Mouse (Mus musculus) liver, embryonic 15.5 days (tissue): ENCODE data around the gene H2-K1. TPM values are rescaled to one million over a fixed set of nuclear protein-coding genes. Genes with fewer than 3 reads are reported as not detected.
A peak's percentile ranks its signal among the peaks of the same experiment; 100 is the strongest.

Experiments
- ATAC-seq: fragments of 200-750 bp; cut with Nextera tagmentation; 2 replicates; pipeline ENCODE4 v1.8.0; 2017; ENCODE audit warnings: moderate number of reproducible peaks, mild to moderate bottlenecking, moderate library complexity; ENCODE audit not compliant: insufficient read depth
- H3K27ac ChIP-seq: fragments of 300-500 bp; sonication (generic); replicated peaks from 2 replicates; pipeline ENCODE4 v1.5.1; 2015; ENCODE audit warnings: mild to moderate bottlenecking, inconsistent platforms
- H3K27me3 ChIP-seq: fragments of 300-500 bp; sonication (generic); 2 replicates; pipeline ENCODE4 v1.6.1; 2015; ENCODE audit warnings: mild to moderate bottlenecking, inconsistent platforms
- H3K36me3 ChIP-seq: fragments of 300-500 bp; sonication (generic); replicated peaks from 2 replicates; pipeline ENCODE4 v1.6.1; 2015; ENCODE audit warnings: moderate library complexity, mild to moderate bottlenecking, inconsistent platforms
- H3K4me1 ChIP-seq: fragments of 300-500 bp; sonication (generic); replicated peaks from 2 replicates; pipeline ENCODE4 v1.6.1; 2015; ENCODE audit warnings: inconsistent platforms
- H3K4me2 ChIP-seq: fragments of 300-500 bp; sonication (generic); 2 replicates; pipeline ENCODE4 v1.6.1; 2015; ENCODE audit warnings: moderate library complexity, mild to moderate bottlenecking, inconsistent platforms
- H3K4me3 ChIP-seq: fragments of 300-500 bp; sonication (generic); replicated peaks from 2 replicates; pipeline ENCODE4 v1.5.1; 2015; ENCODE audit warnings: mild to moderate bottlenecking, inconsistent platforms
- H3K9ac ChIP-seq: fragments of 300-500 bp; sonication (generic); 2 replicates; pipeline ENCODE4 v1.6.1; 2015; ENCODE audit warnings: moderate library complexity, mild to moderate bottlenecking, inconsistent platforms
- H3K9me3 ChIP-seq: fragments of 300-500 bp; sonication (generic); replicated peaks from 2 replicates; pipeline ENCODE4 v1.6.1; 2016; ENCODE audit warnings: inconsistent platforms
- WGBS: fragments of 180-500 bp; shearing (Covaris S2); methylation state at CpG from one replicate; pipeline ENCODE4 v1.1.7; 2015; ENCODE audit warnings: mixed read lengths; ENCODE audit not compliant: insufficient replicate concordance; 5-methylcytosine and 5-hydroxymethylcytosine counted together
- polyA plus RNA-seq: library from polyadenylated mRNA; unstranded; fragments of >200 nt; fragmentation: Nextera tagmentation; extraction: Ambion mirVana; gene quantifications from 2 replicates; pipeline ENCODE4 v1.2.1, GENCODE M21; 2015

H2-K1 gene
- polyA plus RNA-seq: 123 and 165 TPM in 2 replicates

DNA sequence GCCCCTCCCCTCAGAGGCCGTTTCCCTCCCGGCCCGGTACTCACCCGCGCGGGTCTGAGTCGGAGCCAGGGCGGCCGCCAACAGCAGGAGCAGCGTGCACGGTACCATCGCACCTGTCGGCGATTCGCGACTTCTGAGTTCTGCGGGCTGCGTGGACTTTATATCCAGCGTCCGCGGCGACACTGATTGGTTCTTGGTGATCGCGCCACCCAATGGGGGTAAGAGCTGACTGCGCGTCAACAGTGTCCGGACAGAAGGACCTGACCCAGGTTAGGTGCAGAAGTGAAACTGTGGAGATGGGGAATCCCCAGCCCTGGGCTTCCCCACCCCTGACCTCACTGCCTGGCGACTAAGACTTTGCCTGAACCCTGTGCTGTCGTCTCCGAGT is at the start of gene H2-K1:
Gene H2-K1, minus strand, starts transcription at position 198 of the 388 bp plus-strand sequence.
- H3K4me3 ChIP-seq: peak within 1 kb of the TSS; percentile 67
- peaks cover 32% of the 10 kb centered on the region for H3K27me3 ChIP-seq
- no peaks in the 10 kb centered on the region for H3K9me3 ChIP-seq
- peaks cover 19% of the 10 kb centered on the region for H3K4me1 ChIP-seq
- peak; percentile 86 for ATAC-seq
- peak within 1 kb of the TSS; percentile 97 for H3K4me2 ChIP-seq
- peaks cover 11% of the 10 kb centered on the region for H3K36me3 ChIP-seq
- peak within 1 kb of the TSS; percentile 59 for H3K9ac ChIP-seq
- under 1% methylated on average over 30 of the region's 30 CpGs for WGBS
- H3K27ac ChIP-seq: peak within 1 kb of the TSS; percentile 41; the same call in 1 of the 2 replicates

DNA sequence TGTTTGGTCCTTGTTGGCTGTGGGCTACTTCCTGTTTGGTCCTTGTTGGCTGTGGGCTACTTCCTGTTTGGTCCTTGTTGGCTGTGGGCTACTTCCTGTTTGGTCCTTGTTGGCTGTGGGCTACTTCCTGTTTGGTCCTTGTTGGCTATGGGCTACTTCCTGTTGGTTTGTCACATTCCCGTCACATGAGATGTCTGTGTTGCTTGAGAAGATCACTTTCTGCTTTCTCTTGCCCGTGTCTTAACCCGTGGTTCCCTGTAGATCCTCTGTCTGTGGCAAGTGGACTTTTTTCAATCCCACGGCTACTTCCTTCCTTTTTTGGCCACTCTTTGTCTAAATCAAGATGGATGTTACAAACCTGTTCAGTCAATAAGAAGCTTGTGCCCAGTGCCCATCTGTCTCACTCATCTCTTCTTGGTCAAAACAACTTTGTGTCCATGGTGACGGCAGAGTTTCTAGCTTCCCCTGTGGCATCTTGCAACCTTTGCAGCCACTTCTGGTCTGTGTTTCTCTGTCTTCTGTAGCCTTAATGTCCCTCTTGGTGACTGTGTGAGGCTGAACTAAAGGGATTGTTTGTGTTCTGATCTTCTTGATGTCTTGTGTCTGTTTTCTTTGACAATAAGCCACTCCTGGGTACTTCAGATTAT is 47.4 kb upstream of the H2-K1 start:
- WGBS: 45% methylated on average over 5 of the region's 5 CpGs
- H3K27ac ChIP-seq: no peak overlapping the region

DNA sequence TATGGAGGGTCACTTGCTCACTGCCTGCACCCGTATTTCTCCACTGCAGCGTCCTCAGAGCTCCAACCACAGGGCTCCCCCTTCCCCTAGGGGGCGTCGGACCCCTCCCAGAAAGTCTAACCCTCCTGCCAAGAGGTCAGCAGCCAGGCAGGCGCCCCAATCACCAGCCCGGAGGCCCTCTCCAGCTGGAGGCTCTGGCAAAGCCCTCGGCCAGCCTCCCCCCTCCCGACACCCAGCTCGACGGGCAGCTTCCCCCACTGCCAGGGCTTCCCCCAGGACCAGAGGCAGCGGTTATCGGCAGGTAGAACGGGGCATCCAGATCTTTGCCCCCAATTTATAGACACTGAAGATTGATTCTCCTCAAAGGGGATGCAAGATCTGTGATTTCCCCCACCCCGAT is 45.8 kb upstream of the H2-K1 start:
- Histone ChIP-seq H3K4me1 (no peaks in the 10 kb centered on the region), H3K9me3 (no peaks in the 10 kb centered on the region), H3K4me3 (no peak overlapping the region), H3K36me3 (no peaks in the 10 kb centered on the region), H3K27ac (no peak overlapping the region), H3K27me3 (peaks cover 17% of the 10 kb centered on the region; the same call in 1 of the 2 replicates), H3K4me2 (no peak overlapping the region), H3K9ac (no peak overlapping the region)
- ATAC-seq: no peak
- WGBS: 71% methylated on average over 14 of the region's 14 CpGs

More for the DNA sequence above, 47.4 kb upstream of the H2-K1 start:
- ATAC-seq: no peak
- H3K4me1 ChIP-seq: no peaks in the 10 kb centered on the region
- no peaks in the 10 kb centered on the region for H3K9me3 ChIP-seq
- no peak overlapping the region for H3K4me2 ChIP-seq
- peaks cover 1% of the 10 kb centered on the region; the same call in 1 of the 2 replicates for H3K27me3 ChIP-seq
- no peak overlapping the region for H3K9ac ChIP-seq
- H3K4me3 ChIP-seq: no peak overlapping the region
- H3K36me3 ChIP-seq: no peaks in the 10 kb centered on the region

DNA sequence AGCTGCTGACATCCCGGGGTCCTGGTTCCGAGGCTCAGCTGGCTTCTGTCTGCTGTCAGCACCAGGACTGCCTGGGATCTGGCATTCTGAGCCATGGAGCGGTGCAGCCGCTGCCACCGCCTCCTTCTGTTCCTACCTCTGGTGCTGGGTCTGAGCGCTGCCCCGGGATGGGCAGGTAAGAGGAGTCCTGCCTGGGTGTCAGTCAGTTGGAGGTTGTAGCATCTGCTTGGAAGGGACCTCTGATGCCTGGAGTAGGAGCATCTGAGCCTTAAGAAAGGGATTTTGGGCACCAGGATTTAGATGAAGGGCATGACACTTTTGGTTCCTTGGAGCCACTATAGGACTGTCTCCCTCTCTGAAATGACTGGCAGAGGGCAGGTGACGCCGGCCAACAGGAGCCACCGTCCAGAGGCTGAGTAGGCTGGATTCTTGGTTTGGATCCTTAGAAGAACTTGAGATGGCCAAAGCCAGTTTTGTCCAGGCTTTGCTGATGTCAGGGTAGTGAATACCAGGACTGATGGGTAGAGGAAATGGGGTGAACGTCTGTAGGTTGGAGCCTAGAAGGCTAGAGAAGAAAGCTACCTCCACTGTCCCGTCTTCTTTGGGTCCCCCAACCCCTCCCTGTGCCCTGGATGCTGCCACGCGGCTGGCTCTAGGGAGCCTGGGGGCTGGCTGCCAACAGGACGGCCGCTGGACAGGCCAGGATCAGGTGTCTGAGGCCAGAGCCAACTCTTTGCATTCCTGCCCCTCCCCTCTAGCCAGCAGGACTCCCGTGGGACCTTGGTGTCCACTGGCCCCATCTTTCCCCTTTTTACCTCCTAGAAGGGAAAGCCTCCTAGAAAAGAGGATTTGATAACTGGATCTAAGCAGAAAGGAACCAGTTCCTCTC is 39.7 kb upstream of the H2-K1 start:
- H3K4me3 ChIP-seq: no peak overlapping the region
- H3K4me1 ChIP-seq: peaks cover 17% of the 10 kb centered on the region
- WGBS: 35% methylated on average over 17 of the region's 17 CpGs
- no peak for ATAC-seq
- no peak overlapping the region for H3K9ac ChIP-seq
- no peak overlapping the region for H3K27ac ChIP-seq
- peaks cover 48% of the 10 kb centered on the region for H3K27me3 ChIP-seq
- peaks cover 27% of the 10 kb centered on the region for H3K36me3 ChIP-seq
- no peak overlapping the region for H3K4me2 ChIP-seq
- H3K9me3 ChIP-seq: no peaks in the 10 kb centered on the region

DNA sequence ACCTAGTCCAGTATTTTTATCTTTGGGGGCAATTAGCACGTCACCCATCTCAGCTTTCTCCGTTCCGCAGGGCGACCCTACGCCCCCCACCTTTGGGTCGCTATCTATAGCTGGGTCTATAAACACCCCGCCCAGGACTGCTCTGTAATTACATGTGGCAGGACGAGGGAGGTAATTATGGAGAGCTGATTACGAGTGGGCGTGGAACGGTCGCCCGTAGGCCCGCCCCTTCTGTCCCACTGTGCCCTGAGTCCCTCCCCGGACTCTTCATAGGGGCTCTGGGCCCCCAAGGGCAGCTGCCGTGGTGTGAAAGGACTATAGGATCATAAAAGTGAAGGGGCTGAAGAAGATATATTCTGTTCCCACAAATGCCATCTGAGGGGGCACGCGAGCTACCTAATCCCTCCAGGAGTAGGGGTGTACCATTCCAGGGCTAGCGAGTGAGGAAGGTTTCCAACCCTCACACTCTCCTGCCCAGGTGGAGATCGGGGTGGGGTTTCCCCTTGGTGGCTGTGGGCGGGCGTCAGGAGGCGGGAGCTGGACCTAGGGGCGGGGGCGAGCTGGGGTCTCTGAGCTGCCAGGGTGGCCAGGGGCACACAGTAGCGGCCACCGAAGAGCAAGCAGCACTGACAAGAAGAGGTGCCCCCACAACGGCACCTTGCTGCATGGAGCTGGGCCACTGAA is 38.9 kb upstream of the H2-K1 start, which contains the start of gene Col11a2:
Gene Col11a2, plus strand, starts transcription at position 560 of the 684 bp plus-strand sequence.
- Histone ChIP-seq H3K27ac (no peak within 1 kb of the TSS), H3K27me3 (peaks cover 48% of the 10 kb centered on the region), H3K36me3 (peaks cover 33% of the 10 kb centered on the region), H3K4me2 (peak within 1 kb of the TSS; percentile 37), H3K9ac (no peak within 1 kb of the TSS), H3K4me3 (no peak within 1 kb of the TSS), H3K9me3 (no peaks in the 10 kb centered on the region), H3K4me1 (peaks cover 18% of the 10 kb centered on the region)
- 11% methylated on average over 28 of the region's 28 CpGs for WGBS
- ATAC-seq: no peak

DNA sequence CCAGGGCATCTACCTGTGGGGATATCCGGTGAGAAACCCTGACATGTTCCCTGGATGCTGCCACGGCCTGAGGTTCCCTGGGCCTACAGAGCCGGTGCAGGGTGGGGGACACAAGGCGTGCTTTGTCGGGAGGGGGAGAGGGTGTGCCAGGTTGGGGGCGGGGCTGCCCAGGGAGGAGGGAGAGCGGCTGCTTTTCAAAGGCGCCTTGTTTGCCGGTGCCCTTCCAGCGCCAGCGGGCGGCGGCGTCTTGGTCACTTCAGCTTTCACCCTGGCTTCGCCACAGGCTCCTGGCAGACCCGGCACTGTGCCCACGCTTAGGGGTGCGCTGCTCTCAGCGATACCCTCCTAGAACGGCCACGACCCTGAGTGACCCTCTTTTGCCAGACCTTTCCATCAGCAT is 38.3 kb upstream of the H2-K1 start:
- Histone ChIP-seq H3K4me1 (peaks cover 24% of the 10 kb centered on the region), H3K36me3 (peaks cover 33% of the 10 kb centered on the region), H3K4me3 (no peak overlapping the region), H3K27me3 (peaks cover 48% of the 10 kb centered on the region), H3K27ac (no peak overlapping the region), H3K9me3 (no peaks in the 10 kb centered on the region), H3K4me2 (peak overlapping the region; percentile 37), H3K9ac (no peak overlapping the region)
- 21% methylated on average over 21 of the region's 21 CpGs for WGBS
- no peak for ATAC-seq

DNA sequence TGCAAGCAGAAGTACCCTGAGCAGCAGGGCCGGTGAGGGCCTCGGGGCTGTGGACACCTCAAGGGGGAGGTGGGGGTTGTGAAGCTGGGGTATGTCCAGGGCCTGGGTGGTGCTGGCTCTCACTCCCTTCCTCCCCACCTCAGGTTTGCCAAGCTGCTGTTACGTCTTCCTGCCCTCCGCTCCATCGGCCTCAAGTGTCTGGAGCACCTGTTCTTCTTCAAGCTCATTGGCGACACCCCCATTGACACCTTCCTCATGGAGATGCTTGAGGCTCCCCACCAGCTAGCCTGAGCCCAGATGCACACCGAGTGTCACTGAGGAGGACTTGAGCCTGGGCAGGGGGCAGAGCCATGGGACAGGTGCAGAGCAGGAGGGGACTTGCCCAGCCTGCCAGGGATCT is 37.1 kb upstream of the H2-K1 start:
- 80% methylated on average over 7 of the region's 7 CpGs for WGBS
- no peak for ATAC-seq

DNA sequence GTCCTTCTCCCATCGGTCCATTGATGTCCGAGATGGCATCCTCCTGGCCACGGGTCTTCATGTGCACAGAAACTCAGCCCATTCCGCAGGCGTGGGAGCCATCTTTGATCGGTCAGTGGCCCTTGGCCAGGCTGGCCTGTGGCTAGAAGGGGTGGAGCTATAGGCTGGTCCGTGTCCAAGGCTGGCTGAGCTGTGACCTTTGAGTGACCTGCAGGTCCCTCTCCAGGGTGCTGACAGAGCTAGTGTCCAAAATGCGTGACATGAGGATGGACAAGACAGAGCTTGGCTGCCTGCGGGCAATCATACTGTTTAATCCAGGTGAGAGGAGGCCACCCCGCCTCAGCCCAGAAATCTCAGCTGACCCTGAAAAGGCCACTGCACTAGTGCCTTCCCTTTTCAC is 36.5 kb upstream of the H2-K1 start:
- Histone ChIP-seq H3K9ac (no peak overlapping the region), H3K36me3 (peaks cover 33% of the 10 kb centered on the region), H3K4me3 (no peak overlapping the region), H3K4me1 (peaks cover 37% of the 10 kb centered on the region), H3K27ac (no peak overlapping the region), H3K4me2 (no peak overlapping the region), H3K27me3 (peaks cover 38% of the 10 kb centered on the region), H3K9me3 (no peaks in the 10 kb centered on the region)
- no peak for ATAC-seq
- 79% methylated on average over 10 of the region's 10 CpGs for WGBS

More for the DNA sequence above, 37.1 kb upstream of the H2-K1 start:
- Histone ChIP-seq H3K4me3 (no peak overlapping the region), H3K27me3 (peaks cover 44% of the 10 kb centered on the region), H3K27ac (no peak overlapping the region), H3K4me2 (no peak overlapping the region), H3K9me3 (no peaks in the 10 kb centered on the region), H3K9ac (no peak overlapping the region), H3K4me1 (peaks cover 36% of the 10 kb centered on the region), H3K36me3 (peaks cover 33% of the 10 kb centered on the region)

DNA sequence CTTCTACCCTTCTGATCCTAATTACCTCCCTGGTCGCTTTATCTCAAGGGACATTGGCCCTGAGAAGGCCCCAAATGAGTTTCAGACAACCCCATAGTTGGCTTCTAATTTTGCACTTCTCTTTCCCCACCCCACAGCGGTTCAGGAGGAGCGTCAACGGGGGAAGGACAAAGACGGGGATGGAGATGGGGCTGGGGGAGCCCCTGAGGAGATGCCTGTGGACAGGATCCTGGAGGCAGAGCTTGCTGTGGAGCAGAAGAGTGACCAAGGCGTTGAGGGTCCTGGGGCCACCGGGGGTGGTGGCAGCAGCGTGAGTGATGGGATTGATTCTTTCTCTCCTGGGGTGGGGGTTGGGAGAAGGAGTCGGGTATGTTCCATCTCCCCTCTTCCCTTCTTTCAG is 35.4 kb upstream of the H2-K1 start:
- Histone ChIP-seq H3K4me3 (no peak overlapping the region), H3K9me3 (no peaks in the 10 kb centered on the region), H3K4me2 (no peak overlapping the region), H3K9ac (no peak overlapping the region), H3K27ac (no peak overlapping the region), H3K27me3 (peaks cover 27% of the 10 kb centered on the region), H3K4me1 (peaks cover 42% of the 10 kb centered on the region), H3K36me3 (peaks cover 33% of the 10 kb centered on the region)
- no peak for ATAC-seq
- 84% methylated on average over 9 of the region's 9 CpGs for WGBS

DNA sequence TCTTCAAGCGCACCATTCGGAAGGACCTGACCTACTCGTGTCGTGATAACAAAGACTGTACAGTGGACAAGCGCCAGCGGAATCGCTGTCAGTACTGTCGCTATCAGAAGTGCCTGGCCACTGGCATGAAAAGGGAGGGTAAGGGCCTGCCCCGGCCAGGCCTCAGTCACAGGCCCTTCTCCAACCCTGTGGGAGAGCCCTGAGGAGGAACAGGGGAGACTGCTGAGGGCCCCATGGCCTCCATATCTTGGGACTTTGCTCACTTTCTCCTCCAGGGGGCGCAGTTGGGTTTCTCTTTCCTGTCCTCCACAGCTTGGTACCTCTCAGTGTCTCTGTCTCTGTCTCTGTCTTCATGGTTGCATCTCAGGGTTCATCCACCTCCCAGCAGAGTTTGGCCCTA is 33.9 kb upstream of the H2-K1 start:
- no peak overlapping the region for H3K4me2 ChIP-seq
- peaks cover 14% of the 10 kb centered on the region for H3K27me3 ChIP-seq
- no peak overlapping the region for H3K9ac ChIP-seq
- H3K4me1 ChIP-seq: peaks cover 55% of the 10 kb centered on the region
- peaks cover 47% of the 10 kb centered on the region for H3K36me3 ChIP-seq
- H3K4me3 ChIP-seq: no peak overlapping the region
- no peaks in the 10 kb centered on the region for H3K9me3 ChIP-seq
- H3K27ac ChIP-seq: no peak overlapping the region
- WGBS: 65% methylated on average over 10 of the region's 10 CpGs
- ATAC-seq: no peak

DNA sequence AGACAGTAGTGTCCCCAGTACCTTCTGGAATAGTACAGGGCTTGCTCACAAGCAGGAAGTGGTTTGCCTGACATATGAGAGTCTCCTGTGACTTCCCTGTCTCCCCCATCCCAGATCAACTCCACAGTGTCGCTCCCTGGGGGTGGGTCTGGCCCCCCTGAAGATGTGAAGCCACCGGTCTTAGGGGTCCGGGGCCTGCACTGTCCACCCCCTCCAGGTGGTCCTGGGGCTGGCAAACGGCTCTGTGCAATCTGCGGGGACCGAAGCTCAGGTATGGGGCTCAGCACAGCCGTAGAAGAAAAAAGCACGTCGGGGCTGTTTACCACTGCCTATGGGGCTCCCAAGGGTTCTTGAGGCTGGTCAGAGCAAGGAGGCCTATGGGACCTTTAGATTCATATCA is 33.3 kb upstream of the H2-K1 start:
- 79% methylated on average over 9 of the region's 9 CpGs for WGBS
- H3K4me2 ChIP-seq: peak overlapping the region; percentile 93
- no peaks in the 10 kb centered on the region for H3K9me3 ChIP-seq
- peaks cover 53% of the 10 kb centered on the region for H3K36me3 ChIP-seq
- H3K4me1 ChIP-seq: peaks cover 55% of the 10 kb centered on the region
- ATAC-seq: no peak
- H3K27me3 ChIP-seq: peaks cover 8% of the 10 kb centered on the region
- H3K9ac ChIP-seq: peak overlapping the region; percentile 96; the same call in 1 of the 2 replicates
- H3K4me3 ChIP-seq: peak overlapping the region; percentile 98
- peak overlapping the region; percentile 97 for H3K27ac ChIP-seq
